Mouse (Mus musculus) myocyte (in vitro differentiated cells): ENCODE measurements around the gene Bend5. TPM values are rescaled to one million over a fixed set of nuclear protein-coding genes. Genes with fewer than 3 reads are reported as not detected.

Experiments used
- H3K27me3 ChIP-seq: one replicate; pipeline ENCODE4 v1.6.1; 2011; ENCODE audit not compliant: control insufficient read depth, insufficient read depth, insufficient read length
- H3K36me3 ChIP-seq: one replicate; pipeline ENCODE4 v1.6.1; 2011; ENCODE audit not compliant: control insufficient read depth, insufficient read depth
- H3K4me2 ChIP-seq: one replicate; pipeline ENCODE4 v1.6.1; 2011; ENCODE audit warnings: low read depth, control low read depth
- H3K4me3 ChIP-seq: one replicate; pipeline ENCODE4 v1.5.1; 2011; ENCODE audit warnings: mild to moderate bottlenecking, control low read depth, moderate library complexity
- H3K79me2 ChIP-seq: one replicate; pipeline ENCODE4 v1.6.1; 2011; ENCODE audit not compliant: control insufficient read depth, insufficient read depth
- H3ac ChIP-seq: one replicate; pipeline ENCODE4 v1.6.1; 2011; ENCODE audit not compliant: control insufficient read depth, insufficient read length
- CEBPB ChIP-seq: IDR thresholded peaks from 2 replicates; pipeline ENCODE4 v1.6.1; 2011; ENCODE audit warnings: mild to moderate bottlenecking, moderate library complexity; ENCODE audit not compliant: poor library complexity, insufficient read depth, severe bottlenecking
- E2F4 ChIP-seq: IDR thresholded peaks from one replicate; pipeline ENCODE4 v1.6.1; 2011; ENCODE audit warnings: mild to moderate bottlenecking, control low read depth, moderate library complexity; ENCODE audit not compliant: insufficient read depth
- MAX ChIP-seq: IDR thresholded peaks from one replicate; pipeline ENCODE4 v1.6.1; 2011; ENCODE audit warnings: low read depth, mild to moderate bottlenecking, control low read depth
- MYOD1 ChIP-seq, 3 experiments: IDR thresholded peaks; one replicate each; pipeline ENCODE4 v1.6.1; 2011; ENCODE audit warnings: control low read depth in 2 of 3, low read depth in 2 of 3, mild to moderate bottlenecking in 2 of 3, moderate library complexity in 1 of 3; ENCODE audit not compliant: insufficient read length in 2 of 3, control insufficient read depth in 1 of 3
- MYOG ChIP-seq, 3 experiments: IDR thresholded peaks; one replicate each; pipeline ENCODE4 v1.6.1; 2011; ENCODE audit warnings: control low read depth in 2 of 3, low read depth in 2 of 3, mild to moderate bottlenecking in 2 of 3; ENCODE audit not compliant: insufficient read length in 2 of 3, control insufficient read depth in 1 of 3, insufficient read depth in 1 of 3
- POLR2A ChIP-seq: IDR thresholded peaks from one replicate; pipeline ENCODE4 v1.6.1; 2011; ENCODE audit warnings: low read depth, mild to moderate bottlenecking, control low read depth, moderate library complexity; ENCODE audit not compliant: insufficient read length
- POLR2AphosphoS2 ChIP-seq: IDR thresholded peaks from one replicate; pipeline ENCODE4 v1.6.1; 2011; ENCODE audit warnings: low read depth, control low read depth; ENCODE audit not compliant: insufficient read length
- REST ChIP-seq: IDR thresholded peaks from one replicate; pipeline ENCODE4 v1.6.1; 2011; ENCODE audit warnings: mild to moderate bottlenecking, control low read depth, moderate library complexity; ENCODE audit not compliant: insufficient read depth, insufficient read length
- SRF ChIP-seq: IDR thresholded peaks from one replicate; pipeline ENCODE4 v1.6.1; 2011; ENCODE audit warnings: low read depth; ENCODE audit not compliant: control insufficient read depth, insufficient read length
- TCF12 ChIP-seq: IDR thresholded peaks from one replicate; pipeline ENCODE4 v1.6.1; 2011; ENCODE audit warnings: mild to moderate bottlenecking, control low read depth; ENCODE audit not compliant: poor library complexity, insufficient read depth, severe bottlenecking
- TCF3 ChIP-seq: IDR thresholded peaks from one replicate; pipeline ENCODE4 v1.6.1; 2011; ENCODE audit warnings: low read depth, control low read depth; ENCODE audit not compliant: insufficient read length
- USF1 ChIP-seq: IDR thresholded peaks from one replicate; pipeline ENCODE4 v1.6.1; 2011; ENCODE audit warnings: low read depth, mild to moderate bottlenecking, control low read depth, moderate library complexity
- polyA plus RNA-seq: library from polyadenylated mRNA; unstranded; fragments of >200 nt; fragmentation: generic; extraction: Trizol; gene quantifications from one replicate; pipeline ENCODE4 v1.2.1, GENCODE M21; 2012; ENCODE audit warnings: missing spikeins

The Bend5 gene
- polyA plus RNA-seq, 1 experiment, result not detected

DNA sequence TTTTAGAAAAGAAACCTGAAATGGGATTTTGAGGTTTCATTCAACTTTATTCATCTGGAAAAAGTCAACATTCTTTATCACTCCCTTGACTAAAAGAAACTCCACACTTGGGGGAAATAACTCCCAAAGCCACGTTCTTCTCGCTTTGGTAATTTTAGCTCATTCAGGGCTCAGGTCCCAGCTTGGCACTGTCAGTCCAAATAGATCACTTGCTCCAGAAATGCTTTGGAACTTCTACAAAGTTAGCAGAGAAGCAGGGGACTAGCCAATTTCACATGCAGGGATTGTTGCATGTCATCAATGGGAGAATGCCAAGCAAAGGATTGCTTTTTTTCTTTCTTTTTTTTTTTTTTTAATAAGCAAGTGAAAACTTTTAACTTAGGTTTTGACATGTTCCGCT is 5.2 kb downstream of the Bend5 start:
- no peak overlapping the region for H3K4me3 ChIP-seq
- H3ac ChIP-seq, result no peak overlapping the region
- TF ChIP-seq E2F4 (no peak), MYOD1 (IDR thresholded peaks at IDR 0.05; ENCODE audit: control insufficient read depth in 1 of 3, insufficient read length in 2 of 3, low read depth in 2 of 3) (no peak), TCF3 (no peak), MYOG (IDR thresholded peaks at IDR 0.05; ENCODE audit: control insufficient read depth in 1 of 3, insufficient read depth in 1 of 3, insufficient read length in 2 of 3, low read depth in 2 of 3) (no peak), POLR2AphosphoS2 (no peak), POLR2A (no peak), USF1 (no peak), SRF (no peak), MAX (no peak), REST (no peak), CEBPB (no peak)
- no peak overlapping the region for H3K4me2 ChIP-seq
- no peaks in the 10 kb centered on the region for H3K36me3 ChIP-seq
- H3K79me2 ChIP-seq, result no peaks in the 10 kb centered on the region
- H3K27me3 ChIP-seq, result no peaks in the 10 kb centered on the region

DNA sequence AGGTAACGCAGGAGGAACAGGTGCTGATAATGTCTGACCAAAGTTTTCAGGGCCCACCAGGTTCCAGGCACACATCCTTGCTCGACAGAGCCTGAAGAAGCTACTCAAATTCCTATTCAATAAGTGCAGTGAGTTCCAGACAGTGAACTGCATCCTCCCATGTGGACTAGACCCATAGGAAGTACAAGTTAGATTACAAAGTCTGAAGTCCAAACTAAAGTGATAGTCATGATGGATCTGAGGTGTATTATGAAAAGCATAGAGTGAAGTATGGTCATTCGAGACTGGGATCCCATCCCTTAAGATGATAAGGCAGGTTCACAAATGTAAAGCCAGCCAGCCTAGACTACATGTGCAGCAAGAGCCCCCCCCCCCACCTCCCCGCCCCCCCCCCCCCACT is 6.1 kb downstream of the Bend5 start:
- no peak overlapping the region for H3K4me2 ChIP-seq
- TF ChIP-seq REST, result no peak
- TF ChIP-seq MYOG (IDR thresholded peaks at IDR 0.05; ENCODE audit: control insufficient read depth in 1 of 3, insufficient read depth in 1 of 3, insufficient read length in 2 of 3, low read depth in 2 of 3), result no peak
- TF ChIP-seq CEBPB, result no peak
- no peak for TF ChIP-seq MYOD1 (IDR thresholded peaks at IDR 0.05; ENCODE audit: control insufficient read depth in 1 of 3, insufficient read length in 2 of 3, low read depth in 2 of 3)
- H3K36me3 ChIP-seq, result no peaks in the 10 kb centered on the region
- no peaks in the 10 kb centered on the region for H3K27me3 ChIP-seq
- no peak overlapping the region for H3K4me3 ChIP-seq
- no peaks in the 10 kb centered on the region for H3K79me2 ChIP-seq
- H3ac ChIP-seq, result no peak overlapping the region

DNA sequence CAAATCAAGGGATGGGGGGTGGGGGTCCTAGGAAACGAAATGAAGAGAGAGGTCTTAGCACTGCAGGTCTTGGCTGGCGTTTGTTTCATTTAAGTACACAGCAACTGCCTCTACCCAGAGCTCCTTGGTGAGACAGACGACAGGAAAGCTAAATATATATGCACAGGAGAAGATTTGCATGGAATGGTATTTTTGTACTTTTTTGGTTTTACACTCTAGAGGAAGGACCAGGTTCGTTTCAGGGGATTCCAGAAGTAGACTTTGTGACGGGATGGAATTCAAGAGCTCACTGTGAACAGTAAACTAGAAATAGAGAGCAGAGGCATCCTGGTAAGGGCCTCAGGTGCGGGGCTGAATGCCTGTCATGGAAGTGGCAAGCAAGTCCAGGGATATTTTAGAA is 7.0 kb downstream of the Bend5 start:
- Histone ChIP-seq H3K27me3 (no peaks in the 10 kb centered on the region), H3K79me2 (no peaks in the 10 kb centered on the region), H3ac (no peak overlapping the region), H3K4me3 (no peak overlapping the region), H3K4me2 (no peak overlapping the region), H3K36me3 (no peaks in the 10 kb centered on the region)
- no peak for TF ChIP-seq CEBPB

DNA sequence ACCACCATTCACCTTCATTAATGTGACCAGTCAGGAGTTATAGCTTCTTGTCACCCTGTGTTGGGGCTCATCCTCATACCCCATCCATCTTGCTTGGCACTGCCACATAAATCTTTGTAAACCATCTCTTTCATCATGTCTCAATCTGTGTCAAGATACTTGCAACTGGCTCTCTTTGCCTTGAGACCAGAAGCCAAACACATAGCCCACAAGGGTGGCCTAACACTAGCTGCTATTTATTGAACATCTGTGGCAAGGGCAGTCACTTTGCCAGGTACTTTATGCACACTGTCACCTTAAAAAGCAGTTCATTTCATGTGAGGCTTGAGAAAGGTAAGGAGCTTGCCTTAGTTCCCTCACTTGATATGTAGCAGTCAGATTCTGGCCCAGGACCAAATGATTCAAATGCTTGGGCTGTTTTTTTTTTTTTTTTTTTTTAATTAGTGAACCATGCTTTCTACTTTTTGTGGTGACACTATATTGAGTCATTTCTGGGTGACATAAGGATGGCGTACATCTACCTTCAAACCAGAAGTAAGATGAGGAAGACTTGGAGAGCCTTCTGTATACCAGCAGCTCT is 9.7 kb downstream of the Bend5 start:
- H3K36me3 ChIP-seq, result no peaks in the 10 kb centered on the region
- no peak overlapping the region for H3K4me2 ChIP-seq
- no peak overlapping the region for H3K4me3 ChIP-seq
- no peaks in the 10 kb centered on the region for H3K79me2 ChIP-seq
- TF ChIP-seq POLR2A (no peak), MYOG (IDR thresholded peaks at IDR 0.05; ENCODE audit: control insufficient read depth in 1 of 3, insufficient read depth in 1 of 3, insufficient read length in 2 of 3, low read depth in 2 of 3) (no peak), TCF12 (no peak), MYOD1 (IDR thresholded peaks at IDR 0.05; ENCODE audit: control insufficient read depth in 1 of 3, insufficient read length in 2 of 3, low read depth in 2 of 3) (no peak), E2F4 (no peak), MAX (no peak), CEBPB (no peak), POLR2AphosphoS2 (no peak), TCF3 (no peak), USF1 (no peak), REST (no peak)
- H3K27me3 ChIP-seq, result no peaks in the 10 kb centered on the region
- no peak overlapping the region for H3ac ChIP-seq

DNA sequence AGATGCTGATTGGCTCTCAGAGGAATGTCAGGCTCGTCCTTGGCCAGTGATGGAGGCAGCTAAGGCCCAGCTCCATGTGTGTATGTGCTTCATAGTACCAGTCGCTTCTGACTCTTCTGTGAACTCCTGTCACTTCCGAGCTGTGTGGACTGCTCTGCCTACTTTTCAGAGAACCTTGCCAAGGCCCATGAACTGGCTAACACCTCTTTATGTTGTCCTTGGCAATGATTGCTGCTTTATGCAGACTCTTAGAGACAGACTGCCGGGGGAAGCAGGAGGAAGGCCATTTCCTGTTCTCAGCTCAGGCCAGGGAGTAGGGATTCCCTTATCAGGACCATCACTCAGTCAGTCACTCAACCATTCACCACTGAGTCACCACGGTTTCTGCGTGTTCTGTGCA is 10.4 kb downstream of the Bend5 start:
- Histone ChIP-seq H3ac (no peak overlapping the region), H3K79me2 (no peaks in the 10 kb centered on the region), H3K36me3 (no peaks in the 10 kb centered on the region), H3K27me3 (no peaks in the 10 kb centered on the region), H3K4me2 (no peak overlapping the region), H3K4me3 (no peak overlapping the region)
- TF ChIP-seq TCF3 (no peak), SRF (no peak), TCF12 (no peak), USF1 (no peak), REST (no peak), MYOG (IDR thresholded peaks at IDR 0.05; ENCODE audit: control insufficient read depth in 1 of 3, insufficient read depth in 1 of 3, insufficient read length in 2 of 3, low read depth in 2 of 3) (no peak), POLR2A (no peak), POLR2AphosphoS2 (no peak), MAX (no peak), CEBPB (no peak), E2F4 (no peak), MYOD1 (IDR thresholded peaks at IDR 0.05; ENCODE audit: control insufficient read depth in 1 of 3, insufficient read length in 2 of 3, low read depth in 2 of 3) (no peak)
